Mouse (Mus musculus): ENCODE measurements around the gene Synpr. TPM values are rescaled to one million over a fixed set of nuclear protein-coding genes. Genes with fewer than 3 reads are reported as not detected.

The Synpr gene
- total and polyA plus RNA-seq, 3 experiments = 0.27 TPM; not detected in 2

DNA sequence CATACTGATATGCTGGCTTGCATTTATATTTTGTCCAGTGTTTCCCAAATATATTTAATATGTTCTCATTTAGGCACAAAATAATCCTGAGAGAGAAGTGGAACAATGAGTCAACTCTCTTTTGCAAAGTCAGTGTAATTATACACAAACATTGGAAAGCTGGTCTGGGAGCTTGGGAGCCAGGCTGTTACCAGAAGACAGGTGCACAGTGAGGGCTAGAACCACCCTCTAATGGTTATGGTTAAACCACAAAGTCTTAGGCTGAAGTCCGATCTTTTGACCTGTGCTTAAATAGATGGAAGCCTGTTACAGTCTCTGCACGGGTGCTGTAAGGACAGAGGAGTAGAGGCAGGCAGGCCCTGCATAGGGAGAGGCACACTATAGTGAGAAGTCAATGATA is 283.4 kb downstream of the Synpr start:
- ATAC-seq (ENCODE audit: extremely low read depth, insufficient number of reproducible peaks, low FRiP score, poor library complexity, severe bottlenecking) (no peak), DNase-seq (ENCODE audit: low spot score) (no peak)
- H3K36me3 ChIP-seq (replicated peaks) = no peaks in the 10 kb centered on the region
- no peaks in the 10 kb centered on the region for H3K9me3 ChIP-seq (replicated peaks)
- no peaks in the 10 kb centered on the region for H3K4me1 ChIP-seq (ENCODE audit: insufficient read depth, low read depth, low read length)
- no peak overlapping the region for H3K4me3 ChIP-seq (ENCODE audit: low read depth, low read length)
- TF ChIP-seq CTCF (IDR thresholded peaks at IDR 0.05; ENCODE audit: low read depth, low read length) = no peak
- TF ChIP-seq GATA2 (IDR thresholded peaks at IDR 0.05; ENCODE audit: borderline replicate concordance, low read depth, low read length) = no peak
- TF ChIP-seq TAL1 (conservative IDR thresholded peaks at IDR 0.05; ENCODE audit: low read depth, low read length) = no peak
- no peak for TF ChIP-seq GATA1 (IDR thresholded peaks at IDR 0.05; ENCODE audit: borderline replicate concordance, low read length)
- TF ChIP-seq POLR2AphosphoS5 (IDR thresholded peaks at IDR 0.05; ENCODE audit: insufficient replicate concordance, low read depth, low read length) = no peak
- no peaks in the 10 kb centered on the region for H3K27me3 ChIP-seq (ENCODE audit: insufficient read depth, low read length)

DNA sequence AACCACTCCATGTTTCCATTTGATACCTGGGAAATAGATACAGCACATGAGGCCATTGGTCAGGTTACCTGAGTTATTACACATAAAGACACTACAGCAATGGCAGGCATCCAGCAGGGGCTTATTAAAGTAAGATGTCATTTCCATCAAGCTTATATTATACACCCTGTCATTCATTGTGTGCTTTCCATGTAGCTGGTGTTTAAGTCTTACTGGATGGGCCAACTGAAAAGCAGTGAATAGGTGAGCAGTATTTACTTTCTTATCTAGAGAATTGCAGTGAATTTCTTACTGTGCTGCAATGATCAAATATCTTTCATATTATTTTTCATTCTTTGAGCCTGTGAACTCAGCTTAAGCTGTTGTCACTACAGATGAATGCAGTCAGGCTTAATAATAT is 287.4 kb downstream of the Synpr start:
- Histone ChIP-seq H3K36me3 (replicated peaks) (no peaks in the 10 kb centered on the region), H3K9me3 (replicated peaks) (no peaks in the 10 kb centered on the region), H3K4me3 (ENCODE audit: low read depth, low read length) (no peak overlapping the region), H3K27me3 (ENCODE audit: insufficient read depth, low read length) (no peaks in the 10 kb centered on the region), H3K4me1 (ENCODE audit: insufficient read depth, low read depth, low read length) (no peaks in the 10 kb centered on the region)
- DNase-seq (ENCODE audit: low spot score) = no peak
- TF ChIP-seq CTCF (IDR thresholded peaks at IDR 0.05; ENCODE audit: low read depth, low read length) (no peak), TAL1 (conservative IDR thresholded peaks at IDR 0.05; ENCODE audit: low read depth, low read length) (no peak), POLR2AphosphoS5 (IDR thresholded peaks at IDR 0.05; ENCODE audit: insufficient replicate concordance, low read depth, low read length) (no peak), GATA1 (IDR thresholded peaks at IDR 0.05; ENCODE audit: borderline replicate concordance, low read length) (no peak), GATA2 (IDR thresholded peaks at IDR 0.05; ENCODE audit: borderline replicate concordance, low read depth, low read length) (no peak)
- ATAC-seq (ENCODE audit: extremely low read depth, insufficient number of reproducible peaks, low FRiP score, poor library complexity, severe bottlenecking) = no peak

- ATAC-seq (ENCODE audit: extremely low read depth, insufficient number of reproducible peaks, low FRiP score, poor library complexity, severe bottlenecking) (no peak), DNase-seq (ENCODE audit: low spot score) (no peak)
Measured at GRCm38 (mm10) chr14:13572530-13572929, 287.9 kb downstream of the Synpr start.

GRCm38 (mm10) chr14:13578101-13578500 is 293.5 kb downstream of the Synpr start:
- no peaks in the 10 kb centered on the region for H3K36me3 ChIP-seq (replicated peaks)
- DNase-seq (ENCODE audit: low spot score) (no peak), ATAC-seq (ENCODE audit: extremely low read depth, insufficient number of reproducible peaks, low FRiP score, poor library complexity, severe bottlenecking) (no peak)
- no peak overlapping the region for H3K4me3 ChIP-seq (ENCODE audit: low read depth, low read length)
- no peaks in the 10 kb centered on the region for H3K4me1 ChIP-seq (ENCODE audit: insufficient read depth, low read depth, low read length)
- no peaks in the 10 kb centered on the region for H3K9me3 ChIP-seq (replicated peaks)
- TF ChIP-seq CTCF (IDR thresholded peaks at IDR 0.05; ENCODE audit: low read depth, low read length) (no peak), GATA2 (IDR thresholded peaks at IDR 0.05; ENCODE audit: borderline replicate concordance, low read depth, low read length) (no peak), POLR2AphosphoS5 (IDR thresholded peaks at IDR 0.05; ENCODE audit: insufficient replicate concordance, low read depth, low read length) (no peak), TAL1 (conservative IDR thresholded peaks at IDR 0.05; ENCODE audit: low read depth, low read length) (no peak), GATA1 (IDR thresholded peaks at IDR 0.05; ENCODE audit: borderline replicate concordance, low read length) (no peak)
- no peaks in the 10 kb centered on the region for H3K27me3 ChIP-seq (ENCODE audit: insufficient read depth, low read length)

More at GRCm38 (mm10) chr14:13572530-13572929, 287.9 kb downstream of the Synpr start:
- TF ChIP-seq CTCF (IDR thresholded peaks at IDR 0.05; ENCODE audit: low read depth, low read length) = no peak
- TF ChIP-seq GATA1 (IDR thresholded peaks at IDR 0.05; ENCODE audit: borderline replicate concordance, low read length) = no peak
- TF ChIP-seq GATA2 (IDR thresholded peaks at IDR 0.05; ENCODE audit: borderline replicate concordance, low read depth, low read length) = no peak
- TF ChIP-seq TAL1 (conservative IDR thresholded peaks at IDR 0.05; ENCODE audit: low read depth, low read length) = no peak
- TF ChIP-seq POLR2AphosphoS5 (IDR thresholded peaks at IDR 0.05; ENCODE audit: insufficient replicate concordance, low read depth, low read length) = no peak
- Histone ChIP-seq H3K36me3 (replicated peaks) (no peaks in the 10 kb centered on the region), H3K4me3 (ENCODE audit: low read depth, low read length) (no peak overlapping the region), H3K4me1 (ENCODE audit: insufficient read depth, low read depth, low read length) (no peaks in the 10 kb centered on the region), H3K9me3 (replicated peaks) (no peaks in the 10 kb centered on the region), H3K27me3 (ENCODE audit: insufficient read depth, low read length) (no peaks in the 10 kb centered on the region)

DNA sequence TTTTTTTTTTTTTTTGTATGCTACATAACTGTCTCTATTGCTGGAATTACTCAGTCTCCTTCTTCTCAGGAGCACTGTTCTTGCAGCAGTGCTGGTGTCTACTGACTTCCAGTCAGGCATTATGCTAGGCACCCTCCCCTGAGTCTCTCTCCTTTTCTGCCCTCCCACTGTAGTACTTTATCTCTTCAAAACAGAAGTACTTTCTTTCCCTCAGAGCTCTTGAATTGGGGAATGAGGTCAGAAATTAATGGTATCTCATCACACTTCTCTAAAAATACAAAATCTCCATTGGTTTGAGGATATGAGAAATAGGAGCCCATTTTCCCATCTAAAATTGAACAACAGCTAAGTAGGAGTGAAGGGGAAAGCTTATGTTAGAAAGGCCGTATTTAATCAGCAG is 294.2 kb downstream of the Synpr start:
- no peak for DNase-seq (ENCODE audit: low spot score)
- Histone ChIP-seq H3K36me3 (replicated peaks) (no peaks in the 10 kb centered on the region), H3K27me3 (ENCODE audit: insufficient read depth, low read length) (no peaks in the 10 kb centered on the region), H3K4me1 (ENCODE audit: insufficient read depth, low read depth, low read length) (no peaks in the 10 kb centered on the region), H3K4me3 (ENCODE audit: low read depth, low read length) (no peak overlapping the region), H3K9me3 (replicated peaks) (no peaks in the 10 kb centered on the region)
- TF ChIP-seq GATA1 (IDR thresholded peaks at IDR 0.05; ENCODE audit: borderline replicate concordance, low read length) (no peak), TAL1 (conservative IDR thresholded peaks at IDR 0.05; ENCODE audit: low read depth, low read length) (no peak), CTCF (IDR thresholded peaks at IDR 0.05; ENCODE audit: low read depth, low read length) (no peak), POLR2AphosphoS5 (IDR thresholded peaks at IDR 0.05; ENCODE audit: insufficient replicate concordance, low read depth, low read length) (no peak)
- ATAC-seq (ENCODE audit: extremely low read depth, insufficient number of reproducible peaks, low FRiP score, poor library complexity, severe bottlenecking) = no peak

DNA sequence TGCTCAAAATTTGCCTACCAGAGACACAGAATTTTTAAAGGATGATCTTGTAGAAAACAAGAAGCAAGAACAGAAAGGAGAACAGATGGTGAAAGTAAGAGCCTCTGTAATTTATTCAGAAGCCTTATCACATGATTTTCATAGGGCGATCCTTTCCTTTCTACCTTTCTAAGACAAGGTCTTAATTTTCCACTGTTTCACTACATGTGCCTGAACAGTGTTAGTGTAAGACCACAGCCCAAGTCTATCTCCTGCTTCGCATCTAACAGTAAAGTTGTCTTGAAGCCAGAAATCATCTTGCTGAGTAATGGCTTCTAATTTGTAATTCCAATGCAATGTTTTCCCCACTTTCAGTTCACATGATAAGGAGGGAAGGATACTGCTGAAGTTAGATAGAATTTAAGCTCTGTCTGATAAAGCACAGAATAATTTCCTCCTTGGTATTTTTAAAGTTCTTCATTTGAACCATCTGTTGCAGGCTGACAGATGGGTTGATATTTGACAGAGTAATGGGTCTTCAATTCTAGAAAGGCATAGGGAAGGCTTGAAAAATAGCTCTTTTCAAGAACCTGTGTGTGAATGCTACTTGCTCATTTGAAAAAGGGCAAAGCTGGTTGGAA is 308.9 kb downstream of the Synpr start:
- H3K27me3 ChIP-seq (ENCODE audit: insufficient read depth, low read length) = no peaks in the 10 kb centered on the region
- H3K4me3 ChIP-seq (ENCODE audit: low read depth, low read length) = no peak overlapping the region
- TF ChIP-seq CTCF (IDR thresholded peaks at IDR 0.05; ENCODE audit: low read depth, low read length) = no peak
- TF ChIP-seq TAL1 (conservative IDR thresholded peaks at IDR 0.05; ENCODE audit: low read depth, low read length) = no peak
- no peak for TF ChIP-seq GATA2 (IDR thresholded peaks at IDR 0.05; ENCODE audit: borderline replicate concordance, low read depth, low read length)
- TF ChIP-seq GATA1 (IDR thresholded peaks at IDR 0.05; ENCODE audit: borderline replicate concordance, low read length) = no peak
- no peak for TF ChIP-seq POLR2AphosphoS5 (IDR thresholded peaks at IDR 0.05; ENCODE audit: insufficient replicate concordance, low read depth, low read length)
- H3K36me3 ChIP-seq (replicated peaks) = no peaks in the 10 kb centered on the region
- ATAC-seq (ENCODE audit: extremely low read depth, insufficient number of reproducible peaks, low FRiP score, poor library complexity, severe bottlenecking) = no peak
- no peaks in the 10 kb centered on the region for H3K4me1 ChIP-seq (ENCODE audit: insufficient read depth, low read depth, low read length)
- H3K9me3 ChIP-seq (replicated peaks) = no peaks in the 10 kb centered on the region
- no peak for DNase-seq (ENCODE audit: low spot score)

All from G1E (cell line).